ENCODE assay signal across 9 mouse cellular contexts in genomic region chr17:66235096-66235805, GRCm38 (mm10).
DNase-seq lines count a peak whose midpoint lies in the region; ATAC-seq and TF ChIP-seq lines count a peak whose summit lies in the region.
"Had no signal": no experiment of that assay in that cellular context is flagged by ENCODE, and none has a peak within 500 bp of the region (broad histone marks: within the 10 kb centered on the region; RNA-seq: fewer than 3 reads in every experiment).

No protein-coding gene starts in this region.

- H3K27me3 ChIP-seq in forebrain, embryonic 15.5 days, result no peaks in the 10 kb centered on the region
- no peaks in the 10 kb centered on the region for H3K27me3 ChIP-seq in lung, embryonic 14.5 days (ENCODE audit: insufficient read depth, low read length)

- 1% methylated on average over 19 of the region's 19 CpGs for WGBS in forebrain, embryonic 15.5 days
- WGBS in lung, embryonic 14.5 days, result 3% methylated on average over 19 of the region's 19 CpGs

- no peaks in the 10 kb centered on the region for H3K9me3 ChIP-seq in forebrain, embryonic 15.5 days
- H3K9me3 ChIP-seq in lung, embryonic 14.5 days (ENCODE audit: low read depth, low read length), result no peaks in the 10 kb centered on the region

- no peak overlapping the region for H3K27ac ChIP-seq in forebrain, embryonic 15.5 days (replicated peaks)
- H3K27ac ChIP-seq in lung, embryonic 14.5 days (ENCODE audit: low read depth), result no peak overlapping the region
- H3K27ac ChIP-seq: macrophage had no signal

- H3K4me3 ChIP-seq in forebrain, embryonic 15.5 days, result peak overlapping the region; percentile 21
- H3K4me3 ChIP-seq in lung, embryonic 14.5 days (ENCODE audit: low read depth, low read length), result no peak overlapping the region

- ATAC-seq in forebrain, embryonic 15.5 days (replicated peaks), result peak; percentile 80
- peak; percentile 76 for ATAC-seq in lung, embryonic 14.5 days (ENCODE audit: insufficient read depth)

- TF ChIP-seq CTCF in lung, embryonic 14.5 days (IDR thresholded peaks at IDR 0.05; ENCODE audit: low read depth), result peak; percentile 99

- H3K36me3 ChIP-seq in forebrain, embryonic 15.5 days, result no peaks in the 10 kb centered on the region
- no peaks in the 10 kb centered on the region for H3K36me3 ChIP-seq in lung, embryonic 14.5 days (ENCODE audit: insufficient read depth)

- H3K4me2 ChIP-seq in forebrain, embryonic 15.5 days (replicated peaks), result peak overlapping the region; percentile 48
- peak overlapping the region; percentile 40; the same call in 1 of the 2 replicates for H3K4me2 ChIP-seq in lung, embryonic 14.5 days

- peak; percentile 91 for DNase-seq in ES-CJ7 (ENCODE audit: low read depth, low spot score)
- peak; percentile 93 for DNase-seq in cerebellum, adult 11 months
- peak; percentile 86 to 88 for DNase-seq in heart, postnatal 36 days
- DNase-seq in layer of hippocampus, adult 18-20 months (ENCODE audit: low spot score in 2 of 2), result peak; percentile 60 to 91
- peak; percentile 91 for DNase-seq in lung, embryonic 14.5 days
- DNase-seq in ovary, adult 18-20 months (ENCODE audit: low spot score), result peak; percentile 48
- peak; percentile 65 for DNase-seq in thymus, postnatal 0 days (ENCODE audit: low spot score)

- intact Hi-C loops in heart, postnatal 36 days (cut with DNase I), result loop anchor here (1.0 kb wide), 3 partner anchors 219 to 255 kb away; no protein-coding TSS in a partner anchor

- H3K4me1 ChIP-seq in forebrain, embryonic 15.5 days, result peaks cover 20% of the 10 kb centered on the region
- no peaks in the 10 kb centered on the region for H3K4me1 ChIP-seq in lung, embryonic 14.5 days (ENCODE audit: insufficient read depth)

- H3K9ac ChIP-seq in forebrain, embryonic 15.5 days (replicated peaks), result peak overlapping the region; percentile 36
- no peak overlapping the region for H3K9ac ChIP-seq in lung, embryonic 14.5 days
